Mouse (Mus musculus) neural tube, embryonic 15.5 days (tissue): ENCODE results near the gene Gm36079. TPM values are rescaled to one million over a fixed set of nuclear protein-coding genes. Genes with fewer than 3 reads are reported as not detected.
"Not testable (repeated sequence)": the region's sequence is repeated elsewhere in the genome, so short reads cannot be mapped to it uniquely, and the experiment has no call there.

ENCODE experiments used
- ATAC-seq: fragments of 200-750 bp; cut with Nextera tagmentation; 2 replicates; pipeline ENCODE4 v1.8.0; 2017; ENCODE audit warnings: mild to moderate bottlenecking, moderate TSS enrichment, moderate library complexity; ENCODE audit not compliant: low FRiP score
- H3K27ac ChIP-seq: fragments of 300-500 bp; sonication (generic); replicated peaks from 2 replicates; pipeline ENCODE4 v1.5.1; 2015; ENCODE audit warnings: mild to moderate bottlenecking, inconsistent platforms
- H3K27me3 ChIP-seq: fragments of 300-500 bp; sonication (generic); replicated peaks from 2 replicates; pipeline ENCODE4 v1.6.1; 2015; ENCODE audit warnings: inconsistent platforms
- H3K36me3 ChIP-seq: fragments of 300-500 bp; sonication (generic); 2 replicates; pipeline ENCODE4 v1.6.1; 2015; ENCODE audit warnings: inconsistent platforms
- H3K4me1 ChIP-seq: fragments of 300-500 bp; sonication (generic); 2 replicates; pipeline ENCODE4 v1.6.1; 2015; ENCODE audit warnings: inconsistent platforms
- H3K4me2 ChIP-seq: fragments of 300-500 bp; sonication (generic); 2 replicates; pipeline ENCODE4 v1.6.1; 2015; ENCODE audit warnings: inconsistent platforms, mild to moderate bottlenecking, moderate library complexity
- H3K4me3 ChIP-seq: fragments of 300-500 bp; sonication (generic); replicated peaks from 2 replicates; pipeline ENCODE4 v1.5.1; 2015; ENCODE audit warnings: mild to moderate bottlenecking, inconsistent platforms
- H3K9ac ChIP-seq: fragments of 300-500 bp; sonication (generic); replicated peaks from 2 replicates; pipeline ENCODE4 v1.6.1; 2015; ENCODE audit warnings: mild to moderate bottlenecking, inconsistent platforms
- H3K9me3 ChIP-seq: fragments of 300-500 bp; sonication (generic); replicated peaks from 2 replicates; pipeline ENCODE4 v1.6.1; 2016; ENCODE audit warnings: inconsistent platforms
- WGBS: fragments of 180-500 bp; shearing (Covaris S2); methylation state at CpG from one replicate; pipeline ENCODE4 v1.1.7; 2015; ENCODE audit warnings: mixed read lengths; 5-methylcytosine and 5-hydroxymethylcytosine counted together
- polyA plus RNA-seq: library from polyadenylated mRNA; unstranded; fragments of >200 nt; fragmentation: Nextera tagmentation; extraction: Ambion mirVana; gene quantifications from 2 replicates; pipeline ENCODE4 v1.2.1, GENCODE M21; 2015

Gm36079 gene
- not detected in 2 replicates for polyA plus RNA-seq

DNA sequence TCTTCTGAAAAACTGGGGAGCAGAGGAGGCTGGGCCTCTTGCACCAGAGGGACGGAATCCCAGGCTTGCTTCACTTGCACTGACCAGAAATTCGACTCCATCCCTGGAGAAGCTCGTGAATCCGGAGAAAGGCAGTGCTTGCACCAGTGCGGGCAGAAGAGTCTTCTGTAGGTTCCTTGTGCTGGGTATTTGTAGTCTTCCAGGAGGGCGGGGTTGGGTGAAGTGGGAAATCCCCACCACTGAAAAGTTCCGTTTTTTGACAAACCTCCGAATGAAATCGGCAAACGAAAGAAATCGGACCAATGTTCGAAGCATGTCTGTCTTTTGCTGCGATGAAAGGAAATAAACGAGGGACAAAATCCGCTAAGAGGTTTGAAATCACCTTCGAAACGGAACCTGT lies at the start of gene Gm36079:
Gm36079 (minus strand) TSS at position 101 of the 400 bp plus-strand sequence.
- H3K4me1 ChIP-seq, H3K27ac ChIP-seq, H3K9me3 ChIP-seq, H3K9ac ChIP-seq, H3K4me3 ChIP-seq, H3K36me3 ChIP-seq, H3K4me2 ChIP-seq, ATAC-seq: not testable (repeated sequence)
- peaks cover 19% of the 10 kb centered on the region for H3K27me3 ChIP-seq
- WGBS = 0% methylated on average over 4 of the region's 17 CpGs

- H3K27me3 ChIP-seq, H3K4me2 ChIP-seq, H3K4me1 ChIP-seq, H3K27ac ChIP-seq, H3K9ac ChIP-seq, H3K36me3 ChIP-seq, ATAC-seq, H3K4me3 ChIP-seq, H3K9me3 ChIP-seq: not testable (repeated sequence)
- no CpG with 5 or more reads among the region's 13 CpGs for WGBS
These were observed 44.1 kb upstream of the Gm36079 start for GRCm38 (mm10) chr13:120070878-120071277.

DNA sequence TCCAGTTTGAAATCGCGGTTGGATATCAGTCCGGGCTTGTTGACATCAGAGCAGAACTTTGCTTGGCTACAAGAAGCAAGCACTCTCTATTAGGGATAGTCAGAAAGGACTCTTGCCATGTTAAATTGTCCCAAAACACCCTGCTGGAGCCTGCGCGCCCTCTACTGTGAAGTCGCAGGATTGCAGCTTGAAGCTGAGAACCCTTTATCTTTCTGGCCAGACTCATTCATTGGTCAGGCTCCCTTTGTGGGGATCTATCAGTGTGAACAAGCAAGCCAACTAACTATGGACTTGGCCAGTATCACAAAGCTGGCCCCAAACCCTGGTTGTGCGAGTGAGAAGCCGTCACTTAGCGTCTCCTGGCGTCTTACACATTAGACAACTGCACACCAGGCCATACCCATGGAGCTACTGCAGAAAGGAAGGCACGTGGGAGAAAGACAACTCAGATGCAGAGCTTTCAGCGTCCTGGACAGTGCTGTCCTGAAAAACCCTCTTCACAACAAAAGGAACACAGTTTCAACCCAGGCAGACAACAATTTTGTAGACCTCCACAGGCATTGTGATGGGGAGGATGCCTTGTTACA lies 43.3 kb upstream of the Gm36079 start:
- not testable (repeated sequence) for H3K4me3 ChIP-seq, ATAC-seq, H3K4me1 ChIP-seq, H3K36me3 ChIP-seq, H3K9me3 ChIP-seq, H3K27me3 ChIP-seq, H3K27ac ChIP-seq, H3K9ac ChIP-seq, H3K4me2 ChIP-seq
- WGBS = no CpG with 5 or more reads among the region's 12 CpGs

DNA sequence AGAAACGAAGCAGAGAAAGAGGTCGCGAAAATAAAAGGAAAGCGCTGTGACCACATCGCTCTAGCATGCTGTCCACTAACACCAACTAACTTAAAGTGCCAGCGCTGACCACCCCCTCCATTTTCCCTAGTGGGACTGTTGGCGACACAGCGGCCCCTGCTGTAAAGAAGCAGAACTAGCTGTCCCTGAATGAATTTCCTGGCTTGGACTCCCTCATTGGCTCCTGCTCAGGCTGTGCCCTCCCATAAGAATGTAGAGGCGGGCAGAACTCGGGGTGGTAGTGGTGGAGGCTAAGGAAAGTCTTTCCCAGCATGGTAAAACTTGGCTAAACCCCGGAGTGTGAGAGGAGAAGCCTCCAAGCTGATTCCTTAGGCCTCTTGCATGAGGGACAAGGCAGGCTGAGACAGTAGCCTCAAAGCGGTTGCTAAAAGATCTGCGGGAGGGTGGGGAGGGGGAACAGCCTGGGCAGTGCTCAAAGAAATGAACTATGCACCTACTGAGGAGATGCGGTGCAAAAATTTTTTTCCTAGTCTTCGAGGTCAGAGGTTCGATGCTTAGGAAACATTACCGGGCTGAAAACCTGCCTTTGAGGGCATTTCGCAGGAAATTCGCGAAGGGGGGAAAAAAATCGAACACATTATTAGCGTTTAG lies 36.8 kb upstream of the Gm36079 start:
- H3K36me3 ChIP-seq, H3K4me2 ChIP-seq, H3K9me3 ChIP-seq, H3K27ac ChIP-seq, H3K4me3 ChIP-seq, H3K27me3 ChIP-seq, H3K4me1 ChIP-seq, H3K9ac ChIP-seq: not testable (repeated sequence)
- no CpG with 5 or more reads among the region's 22 CpGs for WGBS
- ATAC-seq = peak; percentile 59; the same call in 1 of the 2 replicates

DNA sequence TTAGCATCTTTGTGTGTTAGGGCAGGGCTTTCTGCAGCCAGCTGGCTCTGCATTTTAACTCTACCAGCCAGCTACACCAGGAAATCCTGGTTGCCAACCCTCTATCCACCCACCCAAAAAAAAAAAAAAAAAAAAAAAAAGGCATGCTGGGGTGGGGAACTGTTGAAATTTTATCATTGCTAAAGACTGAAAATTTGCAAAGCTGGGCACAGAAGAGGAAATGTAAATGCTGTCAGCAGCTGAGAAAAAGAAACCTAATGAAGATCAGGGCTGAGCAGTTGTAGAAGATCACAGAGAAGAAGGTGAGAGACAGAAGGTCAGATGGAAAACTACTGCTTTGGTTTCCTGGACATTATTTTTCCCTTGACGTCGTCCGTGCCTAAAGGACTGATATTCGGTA lies 36.1 kb upstream of the Gm36079 start:
- not testable (repeated sequence) for H3K9me3 ChIP-seq, H3K27me3 ChIP-seq, H3K4me2 ChIP-seq, H3K36me3 ChIP-seq, H3K9ac ChIP-seq, ATAC-seq, H3K4me3 ChIP-seq, H3K27ac ChIP-seq, H3K4me1 ChIP-seq
- no CpG with 5 or more reads among the region's 4 CpGs for WGBS

- H3K27me3 ChIP-seq, H3K9ac ChIP-seq, H3K9me3 ChIP-seq, H3K4me3 ChIP-seq, H3K4me2 ChIP-seq, H3K36me3 ChIP-seq, H3K4me1 ChIP-seq, H3K27ac ChIP-seq, ATAC-seq: not testable (repeated sequence)
These were observed 25.3 kb upstream of the Gm36079 start, which contains the start of gene Gm21188 for GRCm38 (mm10) chr13:120052085-120052484. Gene Gm21188 (minus strand): TSS chr13:120052194.

GRCm38 (mm10) chr13:120048608-120049007 lies 21.8 kb upstream of the Gm36079 start:
- WGBS = no CpG with 5 or more reads among the region's 5 CpGs
- ATAC-seq, H3K9me3 ChIP-seq: not testable (repeated sequence)

DNA sequence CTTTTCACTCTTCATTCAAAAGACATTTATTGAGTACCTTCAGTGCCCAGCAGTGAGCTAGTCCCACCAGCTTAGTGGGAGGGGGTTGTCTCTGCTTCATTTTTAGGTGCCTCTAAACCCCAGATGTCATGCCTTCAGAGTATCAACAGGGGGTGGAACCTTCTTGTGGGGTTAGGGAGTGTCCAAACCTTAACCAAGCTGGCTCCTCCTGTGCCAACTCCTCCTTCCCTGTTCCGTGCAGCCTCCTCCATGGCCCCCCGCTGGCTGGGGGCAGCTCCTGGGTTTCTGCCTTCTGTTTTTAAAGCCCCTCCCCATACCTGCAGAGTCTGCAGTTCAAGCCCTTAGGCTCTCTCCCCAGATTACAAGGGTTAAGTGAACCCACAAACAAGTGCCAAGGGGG lies 21.4 kb upstream of the Gm36079 start:
- not testable (repeated sequence) for H3K9me3 ChIP-seq, H3K4me1 ChIP-seq, H3K4me2 ChIP-seq, H3K27ac ChIP-seq, H3K27me3 ChIP-seq, H3K4me3 ChIP-seq, H3K9ac ChIP-seq, H3K36me3 ChIP-seq, ATAC-seq
- WGBS = no CpG with 5 or more reads among the region's 2 CpGs

More at GRCm38 (mm10) chr13:120048608-120049007, 21.8 kb upstream of the Gm36079 start:
- H3K4me2 ChIP-seq, H3K27me3 ChIP-seq, H3K4me1 ChIP-seq, H3K4me3 ChIP-seq, H3K9ac ChIP-seq, H3K27ac ChIP-seq, H3K36me3 ChIP-seq: not testable (repeated sequence)

GRCm38 (mm10) chr13:120046422-120047209 lies 19.8 kb upstream of the Gm36079 start:
- not testable (repeated sequence) for ATAC-seq, H3K4me3 ChIP-seq, H3K27ac ChIP-seq, H3K9ac ChIP-seq, H3K4me1 ChIP-seq, H3K4me2 ChIP-seq, H3K27me3 ChIP-seq, H3K36me3 ChIP-seq, H3K9me3 ChIP-seq
- 3% methylated on average over 15 of the region's 40 CpGs for WGBS

DNA sequence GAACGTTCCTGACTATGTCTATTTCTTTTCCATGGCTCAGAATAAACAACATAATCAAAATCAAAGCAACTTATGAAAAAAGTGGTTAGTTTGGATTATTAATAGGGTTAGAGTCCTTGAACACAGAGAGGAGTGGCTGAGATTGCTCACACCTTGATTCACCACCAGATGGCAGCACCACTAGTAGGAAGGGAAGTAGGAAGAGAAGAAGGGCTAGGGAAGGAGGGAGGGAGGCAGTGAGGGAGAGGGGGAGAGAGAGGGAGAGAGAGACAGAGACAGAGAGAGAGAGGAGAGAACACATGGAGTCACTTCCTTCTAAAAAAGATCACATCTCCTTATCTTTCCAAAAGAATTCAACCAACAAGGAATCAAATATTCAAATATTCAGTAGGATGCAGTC lies 14.3 kb upstream of the Gm36079 start:
- not testable (repeated sequence) for ATAC-seq, H3K4me1 ChIP-seq, H3K9me3 ChIP-seq, H3K4me3 ChIP-seq, H3K36me3 ChIP-seq, H3K9ac ChIP-seq, H3K27ac ChIP-seq, H3K4me2 ChIP-seq
- peaks cover 10% of the 10 kb centered on the region for H3K27me3 ChIP-seq
- no CpG with 5 or more reads among the region's 1 CpGs for WGBS

DNA sequence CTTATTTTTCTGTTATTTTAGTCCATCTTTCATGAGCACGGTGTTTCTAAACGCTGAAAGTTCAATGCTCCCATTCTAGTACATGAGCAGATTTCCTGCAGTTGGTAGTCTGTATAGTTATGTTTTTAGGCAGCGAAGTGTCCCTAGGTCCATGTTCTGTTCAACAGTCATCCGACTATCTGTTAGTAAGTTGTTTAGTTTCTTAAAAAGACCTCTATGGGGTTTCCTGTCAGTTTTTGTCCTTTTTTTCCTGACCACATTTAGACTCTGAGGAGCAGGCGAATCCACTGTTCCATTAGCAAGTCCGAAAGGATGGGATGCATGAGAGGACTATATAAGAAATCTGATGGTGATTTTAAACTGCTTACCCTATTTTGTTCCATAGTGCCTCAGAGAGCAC lies 11.1 kb upstream of the Gm36079 start:
- H3K9me3 ChIP-seq, H3K4me1 ChIP-seq, H3K9ac ChIP-seq, H3K36me3 ChIP-seq, ATAC-seq, H3K4me2 ChIP-seq, H3K4me3 ChIP-seq, H3K27ac ChIP-seq: not testable (repeated sequence)
- 3% methylated on average over 6 of the region's 6 CpGs for WGBS
- H3K27me3 ChIP-seq = peaks cover 18% of the 10 kb centered on the region

DNA sequence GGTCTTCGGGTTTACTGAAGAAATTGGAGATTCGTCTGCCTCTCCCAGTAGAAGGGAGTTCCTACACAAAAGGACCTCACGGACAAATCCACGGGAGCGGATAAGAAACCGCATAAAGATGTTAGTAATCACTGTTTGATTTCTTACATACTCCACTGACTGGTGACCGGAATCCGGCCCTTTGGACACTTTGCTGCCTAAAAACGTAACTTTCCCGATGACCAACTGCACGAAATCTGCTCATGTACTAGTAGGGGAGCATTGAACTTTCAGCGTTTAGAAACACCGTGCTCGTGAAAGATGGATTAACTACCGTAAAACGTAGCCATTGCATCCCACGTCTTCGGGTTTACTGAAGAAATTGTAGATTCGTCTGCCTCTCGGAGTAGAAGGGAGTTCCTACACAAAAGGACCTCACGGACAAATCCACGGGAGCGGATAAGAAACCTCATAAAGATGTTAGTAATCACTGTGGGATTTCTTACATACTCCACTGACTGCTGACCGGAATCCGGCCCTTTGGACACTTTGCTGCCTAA lies 9.8 kb upstream of the Gm36079 start:
- H3K9ac ChIP-seq, H3K9me3 ChIP-seq, H3K36me3 ChIP-seq, H3K4me1 ChIP-seq, H3K4me3 ChIP-seq, ATAC-seq, H3K27ac ChIP-seq, H3K4me2 ChIP-seq: not testable (repeated sequence)
- H3K27me3 ChIP-seq = peaks cover 18% of the 10 kb centered on the region
- under 1% methylated on average over 23 of the region's 25 CpGs for WGBS
